In the genomic region with DNA sequence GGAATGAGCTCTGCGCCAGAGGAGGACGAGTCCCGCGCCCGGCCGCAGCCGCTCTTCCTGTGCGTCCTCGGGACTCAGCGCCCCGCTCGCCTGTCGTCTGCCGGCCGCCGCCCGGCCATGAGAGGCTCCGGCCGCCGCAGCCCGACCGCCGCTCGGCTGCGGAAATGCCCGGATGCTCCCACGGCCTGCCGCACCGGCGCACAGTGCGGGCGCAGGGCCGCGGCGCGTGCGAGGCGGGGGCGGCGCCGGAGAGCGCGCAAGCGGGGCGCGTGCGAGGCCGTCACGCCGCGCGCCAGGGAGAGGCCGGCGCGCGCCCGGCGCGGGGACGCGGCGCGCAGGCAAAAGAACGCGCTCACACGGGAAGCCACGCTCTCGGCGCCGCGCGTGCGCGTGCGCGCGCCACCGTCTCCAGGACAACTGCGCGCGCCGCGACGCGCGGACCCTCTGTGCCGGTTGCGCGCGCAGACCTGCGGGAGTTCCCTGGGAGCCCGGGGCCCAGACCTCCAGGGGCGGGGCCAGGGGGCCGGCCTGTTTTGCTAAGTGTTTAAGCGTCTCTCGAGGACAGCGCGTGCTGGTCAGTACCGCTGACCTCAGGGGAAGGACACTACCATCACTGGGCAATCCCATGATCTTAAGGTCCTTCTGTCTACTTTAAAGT, we compare ENCODE assay signal across 8 mouse cellular contexts. TPM values are rescaled to one million over a fixed set of nuclear protein-coding genes. Genes with fewer than 3 reads are reported as not detected.
DNase-seq lines count a peak whose midpoint lies in the region; ATAC-seq lines count a peak whose summit lies in the region.

A gene (minus strand): TSS at position 174 of the 658 bp plus-strand sequence.

- H3K9me3 ChIP-seq in hindbrain, embryonic 13.5 days = no peaks in the 10 kb centered on the region

- H3K4me2 ChIP-seq in hindbrain, embryonic 13.5 days = peak within 1 kb of the TSS; percentile 63

- peak within 1 kb of the TSS; percentile 92 for H3K9ac ChIP-seq in hindbrain, embryonic 13.5 days

- H3K27ac ChIP-seq in hindbrain, embryonic 13.5 days = peak within 1 kb of the TSS; percentile 92

- peak within 1 kb of the TSS; percentile 89 for H3K4me3 ChIP-seq in hindbrain, embryonic 13.5 days

- H3K27me3 ChIP-seq in hindbrain, embryonic 13.5 days = no peaks in the 10 kb centered on the region

- peak; percentile 86 for DNase-seq in NIH3T3 (ENCODE audit: low read depth)
- DNase-seq in cerebellum, adult 9-10 months = peak; percentile 92
- peak; percentile 81 to 82 for DNase-seq in frontal cortex, postnatal 14 days (ENCODE audit: low spot score in 2 of 2)
- DNase-seq in layer of hippocampus, postnatal 36 days = peak; percentile 79 to 81
- DNase-seq in lung, postnatal 25 days (ENCODE audit: low spot score) = peak; percentile 90
- DNase-seq in retina, adult 2 months (ENCODE audit: low read depth, low spot score) = peak; percentile 93
- DNase-seq in thymus, postnatal 4 days = peak; percentile 79

- peaks cover 30% of the 10 kb centered on the region for H3K4me1 ChIP-seq in hindbrain, embryonic 13.5 days (replicated peaks)

- no peaks in the 10 kb centered on the region for H3K36me3 ChIP-seq in hindbrain, embryonic 13.5 days

- peak; percentile 96 for ATAC-seq in hindbrain, embryonic 13.5 days (ENCODE audit: low FRiP score)

- WGBS in hindbrain, embryonic 13.5 days = under 1% methylated on average over 82 of the region's 99 CpGs

RNA-seq across cellular contexts. Expression of the gene that starts here (rescaled TPM):
- polyA plus RNA-seq in hindbrain, embryonic 13.5 days (2015; fragmentation: Nextera tagmentation; extraction: Ambion mirVana) = 43.3 and 44.0 TPM in 2 replicates
- 100 to 1,000 TPM; 206 to 213 TPM for total RNA-seq in layer of hippocampus, postnatal 36 days (2021)

Comparison
In these comparisons a context has a peak if more than half of its experiments do, and no peak if none do; other contexts are left out.
1. Peak in every context shown above with its lines: DNase-seq, ATAC-seq, H3K4me3 ChIP-seq and H3K27ac ChIP-seq.